Mouse (Mus musculus): Measurements from ENCODE around the gene Cul7. TPM values are rescaled to one million over a fixed set of nuclear protein-coding genes. Genes with fewer than 3 reads are reported as not detected.

Gene Cul7
- polyA plus RNA-seq, 1 experiment from 2014 or later, result 26.8 TPM

- H3K9me3 ChIP-seq (ENCODE audit: control insufficient read depth, low read length), result no peaks in the 10 kb centered on the region
- H3K9ac ChIP-seq (ENCODE audit: low read length), result peak overlapping the region; percentile 90
- peak overlapping the region; percentile 87 for H3K4me3 ChIP-seq (ENCODE audit: low read depth, low read length)
- no peaks in the 10 kb centered on the region; the same call in 1 of the 2 replicates for H3K36me3 ChIP-seq (ENCODE audit: control insufficient read depth, insufficient read depth, low read length)
- 4% methylated on average over 39 of the region's 41 CpGs for WGBS
- peak overlapping the region; percentile 74; the same call in 1 of the 2 replicates for H3K27ac ChIP-seq (ENCODE audit: low read depth, low read length)
- ATAC-seq (ENCODE audit: low FRiP score) (peak; percentile 81), DNase-seq (ENCODE audit: low spot score, missing footprints) (peak; percentile 83)
- peaks cover 19% of the 10 kb centered on the region for H3K4me1 ChIP-seq (ENCODE audit: control insufficient read depth, insufficient read depth, low read length)
- no peaks in the 10 kb centered on the region; the same call in 1 of the 2 replicates for H3K27me3 ChIP-seq (ENCODE audit: control insufficient read depth, insufficient read depth, low read length)
- peak overlapping the region; percentile 62 for H3K4me2 ChIP-seq
These were observed 54.1 kb downstream of the Cul7 start for GRCm38 (mm10) chr17:46703971-46704886.

- peak; percentile 96 for ATAC-seq (ENCODE audit: low FRiP score)
- 2% methylated on average over 48 of the region's 48 CpGs for WGBS
These were observed 55.0 kb downstream of the Cul7 start, which contains the start of gene Ppp2r5d for GRCm38 (mm10) chr17:46704887-46705835. Ppp2r5d (minus strand) TSS chr17:46705111.

GRCm38 (mm10) chr17:46706375-46707089 lies 56.4 kb downstream of the Cul7 start:
- DNase-seq (ENCODE audit: low spot score, missing footprints), result peak; percentile 74
- Histone ChIP-seq H3K4me2 (no peak overlapping the region), H3K9ac (ENCODE audit: low read length) (no peak overlapping the region), H3K4me3 (ENCODE audit: low read depth, low read length) (no peak overlapping the region), H3K36me3 (ENCODE audit: control insufficient read depth, insufficient read depth, low read length) (no peaks in the 10 kb centered on the region), H3K27ac (ENCODE audit: low read depth, low read length) (no peak overlapping the region), H3K27me3 (ENCODE audit: control insufficient read depth, insufficient read depth, low read length) (no peaks in the 10 kb centered on the region; the same call in 1 of the 2 replicates), H3K4me1 (ENCODE audit: control insufficient read depth, insufficient read depth, low read length) (peaks cover 17% of the 10 kb centered on the region), H3K9me3 (ENCODE audit: control insufficient read depth, low read length) (no peaks in the 10 kb centered on the region)
- ATAC-seq (ENCODE audit: low FRiP score), result no peak
- 93% methylated on average over 14 of the region's 14 CpGs for WGBS

More at GRCm38 (mm10) chr17:46704887-46705835, 55.0 kb downstream of the Cul7 start, which contains the start of gene Ppp2r5d:
- Histone ChIP-seq H3K36me3 (ENCODE audit: control insufficient read depth, insufficient read depth, low read length) (no peaks in the 10 kb centered on the region), H3K4me3 (ENCODE audit: low read depth, low read length) (peak within 1 kb of the TSS; percentile 87), H3K4me1 (ENCODE audit: control insufficient read depth, insufficient read depth, low read length) (peaks cover 19% of the 10 kb centered on the region), H3K27ac (ENCODE audit: low read depth, low read length) (peak within 1 kb of the TSS; percentile 74), H3K9ac (ENCODE audit: low read length) (peak within 1 kb of the TSS; percentile 90), H3K27me3 (ENCODE audit: control insufficient read depth, insufficient read depth, low read length) (no peaks in the 10 kb centered on the region; the same call in 1 of the 2 replicates), H3K4me2 (peak within 1 kb of the TSS; percentile 62), H3K9me3 (ENCODE audit: control insufficient read depth, low read length) (no peaks in the 10 kb centered on the region)
- DNase-seq (ENCODE audit: low spot score, missing footprints), result peak; percentile 98

- Histone ChIP-seq H3K4me3 (ENCODE audit: low read depth, low read length) (peak within 1 kb of the TSS; percentile 97), H3K4me1 (ENCODE audit: control insufficient read depth, insufficient read depth, low read length) (peaks cover 8% of the 10 kb centered on the region), H3K36me3 (ENCODE audit: control insufficient read depth, insufficient read depth, low read length) (peaks cover 6% of the 10 kb centered on the region; the same call in 1 of the 2 replicates), H3K27ac (ENCODE audit: low read depth, low read length) (no peak within 1 kb of the TSS; the same call in 1 of the 2 replicates), H3K9ac (ENCODE audit: low read length) (peak within 1 kb of the TSS; percentile 88), H3K27me3 (ENCODE audit: control insufficient read depth, insufficient read depth, low read length) (no peaks in the 10 kb centered on the region; the same call in 1 of the 2 replicates), H3K9me3 (ENCODE audit: control insufficient read depth, low read length) (no peaks in the 10 kb centered on the region), H3K4me2 (peak within 1 kb of the TSS; percentile 100)
- ATAC-seq (ENCODE audit: low FRiP score) (peak; percentile 91), DNase-seq (ENCODE audit: low spot score, missing footprints) (peak; percentile 99)
- 9% methylated on average over 36 of the region's 36 CpGs for WGBS
These were observed 60.9 kb downstream of the Cul7 start, which contains the start of gene Pex6 for GRCm38 (mm10) chr17:46710959-46711597. Pex6 (plus strand) TSS chr17:46711463.

GRCm38 (mm10) chr17:46711612-46712271 lies 61.6 kb downstream of the Cul7 start:
- peaks cover 6% of the 10 kb centered on the region; the same call in 1 of the 2 replicates for H3K36me3 ChIP-seq (ENCODE audit: control insufficient read depth, insufficient read depth, low read length)
- peak overlapping the region; percentile 88 for H3K9ac ChIP-seq (ENCODE audit: low read length)
- DNase-seq (ENCODE audit: low spot score, missing footprints) (no peak), ATAC-seq (ENCODE audit: low FRiP score) (peak; percentile 33)
- H3K27me3 ChIP-seq (ENCODE audit: control insufficient read depth, insufficient read depth, low read length), result no peaks in the 10 kb centered on the region
- peak overlapping the region; percentile 97 for H3K4me3 ChIP-seq (ENCODE audit: low read depth, low read length)
- H3K4me2 ChIP-seq, result peak overlapping the region; percentile 100
- no peak overlapping the region for H3K27ac ChIP-seq (ENCODE audit: low read depth, low read length)
- WGBS, result under 1% methylated on average over 67 of the region's 76 CpGs
- H3K9me3 ChIP-seq (ENCODE audit: control insufficient read depth, low read length), result no peaks in the 10 kb centered on the region
- H3K4me1 ChIP-seq (ENCODE audit: control insufficient read depth, insufficient read depth, low read length), result peaks cover 8% of the 10 kb centered on the region

- ATAC-seq (ENCODE audit: low FRiP score), result no peak
- peaks cover 6% of the 10 kb centered on the region; the same call in 1 of the 2 replicates for H3K36me3 ChIP-seq (ENCODE audit: control insufficient read depth, insufficient read depth, low read length)
- H3K4me1 ChIP-seq (ENCODE audit: control insufficient read depth, insufficient read depth, low read length), result peaks cover 8% of the 10 kb centered on the region
- DNase-seq (ENCODE audit: low spot score, missing footprints), result no peak
- no peak overlapping the region for H3K27ac ChIP-seq (ENCODE audit: low read depth, low read length)
- H3K4me3 ChIP-seq (ENCODE audit: low read depth, low read length), result peak overlapping the region; percentile 97
- 81% methylated on average over 7 of the region's 7 CpGs for WGBS
- H3K9ac ChIP-seq (ENCODE audit: low read length), result peak overlapping the region; percentile 88; the same call in 1 of the 2 replicates
- H3K9me3 ChIP-seq (ENCODE audit: control insufficient read depth, low read length), result no peaks in the 10 kb centered on the region
- H3K27me3 ChIP-seq (ENCODE audit: control insufficient read depth, insufficient read depth, low read length), result no peaks in the 10 kb centered on the region
- H3K4me2 ChIP-seq, result peak overlapping the region; percentile 100
These were observed 62.3 kb downstream of the Cul7 start for GRCm38 (mm10) chr17:46712442-46712841.

- ATAC-seq (ENCODE audit: low FRiP score) (no peak), DNase-seq (ENCODE audit: low spot score, missing footprints) (no peak)
- no peaks in the 10 kb centered on the region for H3K27me3 ChIP-seq (ENCODE audit: control insufficient read depth, insufficient read depth, low read length)
- H3K4me1 ChIP-seq (ENCODE audit: control insufficient read depth, insufficient read depth, low read length), result peaks cover 8% of the 10 kb centered on the region
- peaks cover 6% of the 10 kb centered on the region; the same call in 1 of the 2 replicates for H3K36me3 ChIP-seq (ENCODE audit: control insufficient read depth, insufficient read depth, low read length)
- no peaks in the 10 kb centered on the region for H3K9me3 ChIP-seq (ENCODE audit: control insufficient read depth, low read length)
- no peak overlapping the region for H3K27ac ChIP-seq (ENCODE audit: low read depth, low read length)
- H3K9ac ChIP-seq (ENCODE audit: low read length), result no peak overlapping the region
- H3K4me3 ChIP-seq (ENCODE audit: low read depth, low read length), result no peak overlapping the region
- no peak overlapping the region for H3K4me2 ChIP-seq
- WGBS, result 90% methylated on average over 9 of the region's 9 CpGs
These were observed 63.7 kb downstream of the Cul7 start for GRCm38 (mm10) chr17:46713849-46714248.

All from midbrain, embryonic 11.5 days (tissue).